ENCODE assay signal across 7 mouse cellular contexts in genomic region chr11:22782705-22783124, GRCm38 (mm10).
DNase-seq lines count a peak whose midpoint lies in the region; ATAC-seq and TF ChIP-seq lines count a peak whose summit lies in the region.

No protein-coding gene starts in this region.

- DNase-seq in B cell, adult 2 months, result peak; percentile 88 to 90
- DNase-seq in CH12.LX (ENCODE audit: extremely low read depth), result peak; percentile 96
- no peak for DNase-seq in layer of hippocampus, postnatal 14 days (ENCODE audit: low spot score in 2 of 2)
- no peak for DNase-seq in left cerebral cortex, adult 9 months (ENCODE audit: low spot score in 2 of 2)
- DNase-seq in urinary bladder, postnatal 25 days (ENCODE audit: low spot score), result no peak

- TF ChIP-seq RAD21 in CH12.LX (IDR thresholded peaks at IDR 0.05; ENCODE audit: low read depth, low read length), result peak; percentile 0; the same call in 1 of the 2 replicates

- H3K9me3 ChIP-seq in CH12.LX (replicated peaks; ENCODE audit: low read length), result peaks cover under 1% of the 10 kb centered on the region
- no peaks in the 10 kb centered on the region for H3K9me3 ChIP-seq in intestine, embryonic 15.5 days

- no peak for TF ChIP-seq CTCF in CH12.LX (conservative IDR thresholded peaks at IDR 0.05 in 1 of 2, IDR thresholded peaks at IDR 0.05 in 1 of 2; ENCODE audit: low read depth in 2 of 2, low read length in 2 of 2)
- no peak for TF ChIP-seq CTCF in small intestine, adult 2 months (IDR thresholded peaks at IDR 0.05; ENCODE audit: extremely low read depth, insufficient read length, insufficient replicate concordance, low read depth, low read length)

- peaks cover 17 to 75% of the 10 kb centered on the region in 2 experiments for H3K4me1 ChIP-seq in CH12.LX (ENCODE audit: control insufficient read depth in 1 of 2, insufficient read depth in 2 of 2)
- peaks cover 8% of the 10 kb centered on the region; the same call in 1 of the 2 replicates for H3K4me1 ChIP-seq in intestine, embryonic 15.5 days (replicated peaks)
- H3K4me1 ChIP-seq in small intestine, adult 2 months (ENCODE audit: control insufficient read depth, insufficient read depth, insufficient read length, low read length), result peaks cover 28% of the 10 kb centered on the region

- H3K27ac ChIP-seq in CH12.LX (ENCODE audit: insufficient read depth, low read depth), result peak overlapping the region; percentile 67
- peak overlapping the region; percentile 44 for H3K27ac ChIP-seq in intestine, embryonic 15.5 days
- H3K27ac ChIP-seq in small intestine, adult 2 months (ENCODE audit: insufficient read depth, low read depth, low read length), result peak overlapping the region; percentile 74

- H3K4me3 ChIP-seq in CH12.LX (replicated peaks in 1 of 3; ENCODE audit: low read depth in 2 of 3, low read length in 2 of 3, poor library complexity in 1 of 3), result peak overlapping the region; percentile 28 to 44 (median 40)
- no peak overlapping the region for H3K4me3 ChIP-seq in intestine, embryonic 15.5 days (replicated peaks)
- H3K4me3 ChIP-seq in small intestine, adult 2 months (ENCODE audit: low read depth, low read length), result peak overlapping the region; percentile 29

- in situ Hi-C loops in CH12.LX (cut with MboI; ENCODE audit: low pct_ligation_motif_present, low pct_unique_long_range_greater_than_20kb, low sequenced_read_pairs), result no loop called here

- peaks cover 0 to 8% of the 10 kb centered on the region in 2 experiments for H3K36me3 ChIP-seq in CH12.LX (replicated peaks in 1 of 2; ENCODE audit: control insufficient read depth in 1 of 2, insufficient read depth in 1 of 2, low read length in 1 of 2)
- H3K36me3 ChIP-seq in intestine, embryonic 15.5 days, result no peaks in the 10 kb centered on the region
- H3K36me3 ChIP-seq in small intestine, adult 2 months (ENCODE audit: control insufficient read depth, insufficient read depth, low read length), result no peaks in the 10 kb centered on the region

- TF ChIP-seq POLR2A in CH12.LX (IDR thresholded peaks at IDR 0.05; ENCODE audit: low read depth, low read length), result peak; percentile 63
- no peak for TF ChIP-seq POLR2A in small intestine, adult 2 months (IDR thresholded peaks at IDR 0.05; ENCODE audit: low read depth, low read length)

- H3K79me2 ChIP-seq in CH12.LX (replicated peaks; ENCODE audit: control insufficient read depth, extremely low read depth, insufficient read depth, poor library complexity, severe bottlenecking), result no peaks in the 10 kb centered on the region

- ATAC-seq in intestine, embryonic 15.5 days, result peak; percentile 77

- 43% methylated on average over 13 of the region's 13 CpGs for WGBS in intestine, embryonic 15.5 days
- WGBS in small intestine, adult 2 months, result 28% methylated on average over 13 of the region's 13 CpGs

- peak; percentile 53; the same call in 1 of the 2 replicates for TF ChIP-seq EP300 in CH12.LX (IDR thresholded peaks at IDR 0.05; ENCODE audit: low read length)

- peak overlapping the region; percentile 64 for H3K9ac ChIP-seq in CH12.LX (ENCODE audit: insufficient read depth, low read depth)
- no peak overlapping the region for H3K9ac ChIP-seq in intestine, embryonic 15.5 days

- H3K4me2 ChIP-seq in CH12.LX (ENCODE audit: insufficient read depth, low read depth, poor library complexity, severe bottlenecking), result peak overlapping the region; percentile 64
- H3K4me2 ChIP-seq in intestine, embryonic 15.5 days (replicated peaks), result peak overlapping the region; percentile 30

- dilution Hi-C loops in CH12.LX (cut with MboI; ENCODE audit: extremely low pct_ligation_motif_present, extremely low pct_unique_long_range_greater_than_20kb, low sequenced_read_pairs), result no loop called here

- no peaks in the 10 kb centered on the region for H3K27me3 ChIP-seq in CH12.LX (replicated peaks)
- no peaks in the 10 kb centered on the region for H3K27me3 ChIP-seq in intestine, embryonic 15.5 days (replicated peaks)
- no peaks in the 10 kb centered on the region for H3K27me3 ChIP-seq in small intestine, adult 2 months (ENCODE audit: control insufficient read depth, insufficient read depth, low read length)

TF ChIP-seq in CH12.LX, 34 proteins besides CTCF, POLR2A, EP300 and RAD21:
- TF ChIP-seq IRF4 (IDR thresholded peaks at IDR 0.05; ENCODE audit: low read depth, low read length), result peak; percentile 6; the same call in 1 of the 2 replicates
- TF ChIP-seq USF2 (conservative IDR thresholded peaks at IDR 0.05; ENCODE audit: low read depth, low read length), result no peak; the same call in 1 of the 2 replicates
- TF ChIP-seq MAZ (IDR thresholded peaks at IDR 0.05; ENCODE audit: low read depth, low read length), result peak; percentile 60; the same call in 1 of the 2 replicates
- 0 out of 2 replicates have a peak, but pooled peaks have one; percentile 12 for TF ChIP-seq USF1 (IDR thresholded peaks at IDR 0.05; ENCODE audit: low read depth, low read length)
- TF ChIP-seq NRF1 (IDR thresholded peaks at IDR 0.05; ENCODE audit: low read depth, low read length), result peak; percentile 31; the same call in 1 of the 2 replicates
- peak; percentile 77 for TF ChIP-seq HCFC1 (IDR thresholded peaks at IDR 0.05; ENCODE audit: low read depth, low read length)
- no peak for TF ChIP-seq JUN (IDR thresholded peaks at IDR 0.05; ENCODE audit: insufficient read depth, low read depth, low read length)
- no peak for TF ChIP-seq GABPA (IDR thresholded peaks at IDR 0.05; ENCODE audit: insufficient replicate concordance, low read depth, low read length)
- TF ChIP-seq ELF1 (IDR thresholded peaks at IDR 0.05; ENCODE audit: low read depth, low read length), result peak; percentile 82
- TF ChIP-seq SMC3 (IDR thresholded peaks at IDR 0.05; ENCODE audit: low read depth, low read length), result no peak; the same call in 1 of the 2 replicates
- peak; percentile 93 for TF ChIP-seq TCF12 (IDR thresholded peaks at IDR 0.05; ENCODE audit: low read depth, low read length)
- peak; percentile 99 for TF ChIP-seq MXI1 (IDR thresholded peaks at IDR 0.05; ENCODE audit: low read depth, low read length)
- no peak for TF ChIP-seq JUND (conservative IDR thresholded peaks at IDR 0.05; ENCODE audit: low read depth, low read length)
- peak; percentile 72; the same call in 1 of the 2 replicates for TF ChIP-seq RCOR1 (conservative IDR thresholded peaks at IDR 0.05; ENCODE audit: low read depth, low read length)
- TF ChIP-seq CHD1 (IDR thresholded peaks at IDR 0.05; ENCODE audit: low read depth, low read length), result no peak
- peak; percentile 64 for TF ChIP-seq ZMIZ1 (IDR thresholded peaks at IDR 0.05; ENCODE audit: low read depth, low read length)
- TF ChIP-seq ETS1 (conservative IDR thresholded peaks at IDR 0.05; ENCODE audit: low read depth, low read length), result peak; percentile 99
- TF ChIP-seq SIN3A (IDR thresholded peaks at IDR 0.05; ENCODE audit: low read length), result peak; percentile 100
- peak; percentile 99 for TF ChIP-seq MYC (IDR thresholded peaks at IDR 0.05; ENCODE audit: low read depth, low read length)
- TF ChIP-seq MEF2A (IDR thresholded peaks at IDR 0.05; ENCODE audit: borderline replicate concordance, low read depth, low read length), result peak; percentile 84; the same call in 1 of the 2 replicates
- TF ChIP-seq MAX (IDR thresholded peaks at IDR 0.05; ENCODE audit: low read length), result peak; percentile 98
- peak; percentile 82 for TF ChIP-seq PAX5 (IDR thresholded peaks at IDR 0.05; ENCODE audit: low read length)
- TF ChIP-seq ZC3H11A (IDR thresholded peaks at IDR 0.05; ENCODE audit: low read depth, low read length), result no peak
- peak; percentile 79 for TF ChIP-seq NELFE (IDR thresholded peaks at IDR 0.05; ENCODE audit: low read depth, low read length)
- TF ChIP-seq ZKSCAN1 (IDR thresholded peaks at IDR 0.05; ENCODE audit: borderline replicate concordance, low read depth, low read length), result no peak
- TF ChIP-seq UBTF (IDR thresholded peaks at IDR 0.05; ENCODE audit: low read depth, low read length), result 0 out of 2 replicates have a peak, but pooled peaks have one; percentile 44
- peak; percentile 81 for TF ChIP-seq TBP (conservative IDR thresholded peaks at IDR 0.05; ENCODE audit: low read depth, low read length)
- TF ChIP-seq KAT2A (IDR thresholded peaks at IDR 0.05; ENCODE audit: insufficient replicate concordance, low read length), result peak; percentile 58; the same call in 1 of the 2 replicates
- TF ChIP-seq POLR2AphosphoS2 (IDR thresholded peaks at IDR 0.05; ENCODE audit: low read depth, low read length), result no peak
- TF ChIP-seq E2F4 (IDR thresholded peaks at IDR 0.05; ENCODE audit: insufficient replicate concordance, low read depth, low read length), result 0 out of 2 replicates have a peak, but pooled peaks have one; percentile 8
- TF ChIP-seq BHLHE40 (IDR thresholded peaks at IDR 0.05; ENCODE audit: low read depth, low read length), result peak; percentile 95
- no peak for TF ChIP-seq CHD2 (IDR thresholded peaks at IDR 0.05; ENCODE audit: low read length)
- TF ChIP-seq ZNF384 (IDR thresholded peaks at IDR 0.05; ENCODE audit: low read depth, low read length), result no peak; the same call in 1 of the 2 replicates
- TF ChIP-seq MAFK (IDR thresholded peaks at IDR 0.05; ENCODE audit: insufficient replicate concordance, low read length), result no peak
TF ChIP-seq in CH12.LX: peak in this region for 22.

Comparison
In these comparisons a context has a peak if more than half of its experiments do, and no peak if none do; other contexts are left out.
1. DNase-seq: peak in B cell, adult 2 months (2 of 2) and CH12.LX (single experiment); none in layer of hippocampus, postnatal 14 days (0 of 2), left cerebral cortex, adult 9 months (0 of 2) and urinary bladder, postnatal 25 days (single experiment).
2. Peak in every context shown above with its lines, with median percentiles within 50 percentile points of each other: H3K27ac ChIP-seq.